Mouse (Mus musculus): ENCODE measurements around the gene Stk38l.
"Not testable (repeated sequence)": the region's sequence is repeated elsewhere in the genome, so short reads cannot be mapped to it uniquely, and the experiment has no call there.

Gene Stk38l

GRCm38 (mm10) chr6:146775864-146776263 lies 51.1 kb downstream of the Stk38l start:
- DNase-seq = not testable (repeated sequence)

GRCm38 (mm10) chr6:146776610-146777389 lies 52.0 kb downstream of the Stk38l start:
- peak; percentile 75 for DNase-seq

- DNase-seq = no peak
Measured at GRCm38 (mm10) chr6:146778055-146778454, 53.3 kb downstream of the Stk38l start.

DNA sequence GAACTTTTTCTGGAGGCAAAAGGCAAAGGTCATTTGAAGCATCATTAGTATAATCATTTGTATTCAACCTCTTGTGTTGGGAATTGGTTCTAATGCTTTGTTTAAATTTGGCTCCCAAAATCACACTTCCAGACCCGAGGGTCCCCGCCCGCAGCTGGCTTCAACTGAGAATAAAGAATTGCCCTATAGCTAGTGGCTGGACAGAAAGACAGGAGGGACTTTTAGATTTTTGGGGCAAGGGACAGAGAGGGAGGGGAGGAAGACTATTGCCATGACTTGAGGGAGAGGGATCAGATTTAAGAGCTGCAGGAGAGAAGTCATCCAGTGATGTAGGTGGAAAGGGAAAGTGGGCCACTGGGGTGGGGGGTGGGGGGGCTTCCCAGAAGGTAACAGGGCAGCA lies 56.8 kb downstream of the Stk38l start:
- no peak for DNase-seq

GRCm38 (mm10) chr6:146793527-146793926 lies 68.7 kb downstream of the Stk38l start:
- no peak for DNase-seq

DNA sequence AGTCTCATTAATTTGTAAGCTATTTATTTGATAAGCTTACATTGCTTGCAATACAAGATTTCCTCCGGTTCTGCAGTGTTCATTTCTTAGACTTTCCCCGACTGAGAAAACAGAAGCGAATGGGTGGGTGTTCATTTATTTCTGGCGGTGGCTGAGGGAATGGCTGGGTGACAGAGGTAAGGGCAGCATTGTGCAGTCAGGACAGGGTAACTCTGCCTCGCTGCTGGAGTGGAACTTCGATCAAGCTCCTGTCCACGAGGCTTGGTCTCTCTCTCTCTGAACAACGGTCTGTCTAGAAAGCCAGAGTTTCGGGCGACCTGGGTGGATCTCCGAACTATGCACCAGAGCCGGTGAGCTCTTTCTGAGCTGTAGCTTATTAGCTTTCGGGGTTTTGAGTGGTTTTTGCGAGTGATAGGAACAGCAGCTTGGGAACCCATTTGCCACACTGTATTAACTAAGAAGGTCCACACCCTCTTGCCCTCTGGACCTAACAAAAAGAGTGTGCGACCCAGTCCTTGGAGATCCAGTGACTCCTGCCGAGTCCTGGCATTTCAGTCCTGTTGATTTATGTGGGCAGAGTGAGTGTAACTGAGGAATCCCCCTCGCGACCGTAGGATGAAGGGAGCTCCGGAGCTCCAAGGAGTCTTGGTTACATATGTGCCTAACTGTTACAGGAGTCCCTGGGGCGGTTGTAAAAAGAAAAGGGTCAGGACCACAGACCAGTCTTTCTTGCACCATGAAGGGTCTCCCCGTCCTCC lies 70.5 kb downstream of the Stk38l start:
- DNase-seq = no peak

- peak; percentile 72 for DNase-seq
Measured at GRCm38 (mm10) chr6:146795924-146796545, 71.2 kb downstream of the Stk38l start, which contains the start of gene Arntl2. Arntl2 (plus strand) TSS chr6:146796055.

- no peak for DNase-seq
Measured at GRCm38 (mm10) chr6:146797446-146797845, 72.7 kb downstream of the Stk38l start.

DNA sequence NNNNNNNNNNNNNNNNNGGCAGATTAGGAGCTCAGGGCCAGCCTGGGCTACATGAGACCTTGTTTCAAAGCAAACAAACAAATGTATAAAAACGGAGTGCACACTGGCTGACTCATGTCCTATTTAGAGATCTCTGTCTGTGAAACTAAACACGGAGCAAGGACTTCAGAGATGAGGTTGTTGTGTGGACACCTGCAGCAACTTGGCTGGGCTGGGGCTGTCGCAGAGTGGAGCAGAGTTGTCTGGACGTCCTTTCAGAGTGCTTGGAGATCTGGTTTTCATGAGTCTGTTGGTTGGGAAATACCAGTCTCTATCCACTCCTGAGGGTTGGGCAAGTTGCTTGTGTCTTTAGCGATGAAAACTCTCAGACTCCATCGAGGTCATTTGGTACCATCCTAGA lies 85.2 kb downstream of the Stk38l start:
- DNase-seq = no peak

DNA sequence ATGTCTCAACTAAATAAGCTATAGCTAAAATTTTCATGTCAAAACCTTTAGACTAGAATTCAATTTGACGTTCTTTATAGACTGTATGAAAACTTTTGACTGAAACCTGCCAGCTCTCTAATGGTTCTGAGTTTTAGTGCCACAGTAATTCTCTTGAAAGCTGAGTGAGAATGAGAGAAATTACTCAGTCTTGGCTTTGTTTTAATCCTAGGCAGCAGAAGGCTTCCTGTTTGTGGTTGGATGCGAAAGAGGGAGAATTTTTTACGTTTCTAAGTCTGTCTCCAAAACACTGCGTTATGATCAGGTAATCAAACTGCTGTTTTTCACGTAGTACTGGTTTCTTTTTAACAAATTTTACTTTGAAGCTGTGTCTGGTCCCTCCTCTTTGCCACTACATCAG lies 88.2 kb downstream of the Stk38l start:
- no peak for DNase-seq

- no peak for DNase-seq
Measured at GRCm38 (mm10) chr6:146820177-146820965, 95.6 kb downstream of the Stk38l start.

GRCm38 (mm10) chr6:146821958-146822357 lies 97.2 kb downstream of the Stk38l start:
- peak; percentile 51 for DNase-seq

DNA sequence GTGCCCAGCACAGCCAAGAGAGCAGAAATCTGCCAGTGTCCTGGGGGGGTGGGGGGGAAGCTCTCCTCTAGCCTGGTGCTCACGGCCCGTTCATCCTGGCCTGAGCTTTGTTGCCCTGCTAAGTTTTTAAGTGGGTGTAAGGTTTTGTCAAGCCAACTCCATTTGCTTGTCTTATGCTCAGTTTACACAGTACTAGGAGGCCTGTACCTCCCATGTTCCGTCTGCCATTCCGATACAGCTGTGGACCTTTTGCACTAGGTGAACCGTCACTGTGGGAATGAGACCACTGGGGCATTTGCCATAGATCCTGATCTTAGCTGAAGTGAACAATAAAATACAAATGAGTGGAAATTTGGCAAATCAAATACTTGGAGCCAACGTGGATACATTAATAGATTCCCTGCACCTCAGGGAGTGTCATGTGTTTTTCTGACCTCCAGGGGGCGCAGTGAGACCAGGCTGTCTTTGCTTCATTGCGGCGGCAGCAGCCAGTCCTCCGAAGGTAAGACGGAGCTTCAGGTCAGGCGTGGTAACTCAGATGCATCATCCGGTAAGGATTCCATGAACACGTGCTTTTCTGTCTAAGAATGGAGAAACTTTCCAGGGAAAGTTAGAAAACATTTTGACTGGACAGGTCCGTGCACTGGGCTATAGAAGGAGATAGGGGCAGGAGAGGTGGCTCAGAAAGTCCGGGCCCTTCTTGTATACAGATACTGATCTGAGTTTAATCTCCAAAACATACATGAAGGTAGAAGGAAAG lies 100.1 kb downstream of the Stk38l start:
- DNase-seq = peak; percentile 70

DNA sequence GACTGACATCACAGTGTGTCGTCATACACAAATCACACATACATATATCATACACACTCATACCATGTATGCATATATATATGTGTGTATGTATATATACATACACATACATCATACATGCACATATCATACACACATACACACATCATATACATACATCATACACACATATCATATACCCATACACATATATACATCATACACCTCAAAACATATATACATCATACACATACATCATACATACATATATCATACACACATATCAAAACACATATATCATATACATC lies 100.6 kb downstream of the Stk38l start:
- no peak for DNase-seq
